Mouse (Mus musculus): ENCODE measurements around the gene Snta1. TPM values are rescaled to one million over a fixed set of nuclear protein-coding genes. Genes with fewer than 3 reads are reported as not detected.
"Not testable (repeated sequence)": the region's sequence is repeated elsewhere in the genome, so short reads cannot be mapped to it uniquely, and the experiment has no call there.

Snta1 gene
- polyA plus RNA-seq, 1 experiment from 2014 or later = 2.2 TPM

DNA sequence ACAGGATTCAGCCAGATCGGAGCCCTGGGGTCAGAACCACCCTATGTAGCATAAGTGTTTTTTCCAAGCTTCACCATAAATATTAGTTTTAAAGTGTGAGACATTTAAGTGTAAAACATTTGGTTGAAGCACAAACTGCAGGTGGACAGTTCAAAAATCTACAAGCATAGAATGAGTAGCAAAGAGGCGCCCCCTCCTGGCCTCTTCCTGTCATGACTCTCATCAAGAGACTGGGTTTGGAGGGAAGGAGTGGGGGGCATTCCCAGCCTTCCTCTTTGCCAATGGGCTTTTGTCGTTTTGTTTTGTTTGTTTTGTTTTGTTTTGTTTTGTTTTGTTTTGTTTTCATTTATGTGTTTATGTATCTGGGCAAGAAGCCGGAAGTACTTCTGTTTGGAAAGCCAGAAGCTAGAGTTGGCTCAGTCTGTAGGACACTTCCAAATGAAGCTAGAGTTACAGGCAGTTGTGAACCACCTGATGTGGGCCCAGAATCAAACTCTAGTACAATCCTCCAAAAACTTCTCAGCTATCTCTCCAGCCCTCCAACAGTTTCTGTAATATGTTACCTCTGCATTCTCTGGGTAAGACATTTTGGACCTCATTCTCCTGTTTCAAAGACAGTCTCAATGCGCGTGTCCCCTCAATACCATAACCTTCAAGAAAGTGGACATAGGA lies 33.8 kb downstream of the Snta1 start:
- DNase-seq (ENCODE audit: low spot score) (peak; percentile 80), ATAC-seq (ENCODE audit: insufficient number of reproducible peaks, low FRiP score, low TSS enrichment, low read depth) (no peak)
- Histone ChIP-seq H3K4me2 (ENCODE audit: low read depth, severe bottlenecking) (no peak overlapping the region), H3K4me3 (ENCODE audit: low read depth, low read length) (no peak overlapping the region), H3K9me3 (ENCODE audit: control insufficient read depth, low read length) (no peaks in the 10 kb centered on the region), H3K27me3 (ENCODE audit: control insufficient read depth, insufficient read depth, low read length) (no peaks in the 10 kb centered on the region), H3K27ac (replicated peaks; ENCODE audit: low read depth, low read length) (no peak overlapping the region), H3K4me1 (ENCODE audit: control insufficient read depth, insufficient read depth, low read length) (no peaks in the 10 kb centered on the region), H3K9ac (ENCODE audit: low read length) (no peak overlapping the region), H3K36me3 (ENCODE audit: control insufficient read depth, insufficient read depth, low read length) (no peaks in the 10 kb centered on the region)
- 61% methylated on average over 6 of the region's 6 CpGs for WGBS

DNA sequence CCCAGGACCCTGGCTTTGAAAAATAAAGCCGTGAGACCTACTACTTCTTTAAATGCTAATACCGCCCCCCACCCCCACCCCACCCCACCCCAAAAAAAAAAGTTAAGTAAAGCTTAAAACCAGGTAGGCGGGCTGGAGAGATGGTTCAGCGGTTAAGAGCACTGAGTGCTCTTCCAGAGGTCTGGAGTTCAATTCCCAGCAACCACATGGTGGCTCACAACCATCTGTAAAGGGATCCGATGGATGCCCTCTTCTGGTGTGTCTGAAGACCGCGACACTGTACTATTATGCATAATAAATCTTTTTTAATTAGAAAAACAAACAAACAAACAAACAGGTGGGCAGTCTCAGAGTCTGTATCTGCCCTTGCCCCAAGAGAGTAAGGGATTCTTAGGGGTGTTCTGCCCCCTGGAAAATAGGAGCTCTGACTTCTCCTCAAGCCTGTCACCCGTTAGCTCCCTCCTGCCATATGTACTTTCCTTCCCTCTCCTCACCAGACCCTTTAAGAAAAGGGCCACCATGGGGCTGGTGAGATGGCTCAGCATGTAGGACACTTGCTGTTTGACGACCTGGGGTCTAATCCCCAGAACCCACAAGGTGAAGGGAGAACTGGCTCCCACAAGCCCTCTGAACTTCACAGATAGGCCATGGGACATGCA lies 34.9 kb downstream of the Snta1 start, which contains the start of gene Cdk5rap1:
TSS of gene Cdk5rap1 (minus strand) at position 169 of the 659 bp plus-strand sequence.
- ATAC-seq (ENCODE audit: insufficient number of reproducible peaks, low FRiP score, low TSS enrichment, low read depth) = peak; percentile 32; the same call in 1 of the 2 replicates
- H3K27me3 ChIP-seq (ENCODE audit: control insufficient read depth, insufficient read depth, low read length) = no peaks in the 10 kb centered on the region
- H3K4me3 ChIP-seq (ENCODE audit: low read depth, low read length) = peak within 1 kb of the TSS; percentile 76
- WGBS = 14% methylated on average over 9 of the region's 9 CpGs
- no peaks in the 10 kb centered on the region for H3K9me3 ChIP-seq (ENCODE audit: control insufficient read depth, low read length)
- H3K9ac ChIP-seq (ENCODE audit: low read length) = peak within 1 kb of the TSS; percentile 92
- DNase-seq (ENCODE audit: low spot score) = no peak
- H3K27ac ChIP-seq (replicated peaks; ENCODE audit: low read depth, low read length) = peak within 1 kb of the TSS; percentile 86
- peak within 1 kb of the TSS; percentile 77 for H3K4me2 ChIP-seq (ENCODE audit: low read depth, severe bottlenecking)
- H3K36me3 ChIP-seq (ENCODE audit: control insufficient read depth, insufficient read depth, low read length) = 0 out of 2 replicates have a peak, but pooled peaks cover 2% of the 10 kb centered on the region
- H3K4me1 ChIP-seq (ENCODE audit: control insufficient read depth, insufficient read depth, low read length) = no peaks in the 10 kb centered on the region

DNA sequence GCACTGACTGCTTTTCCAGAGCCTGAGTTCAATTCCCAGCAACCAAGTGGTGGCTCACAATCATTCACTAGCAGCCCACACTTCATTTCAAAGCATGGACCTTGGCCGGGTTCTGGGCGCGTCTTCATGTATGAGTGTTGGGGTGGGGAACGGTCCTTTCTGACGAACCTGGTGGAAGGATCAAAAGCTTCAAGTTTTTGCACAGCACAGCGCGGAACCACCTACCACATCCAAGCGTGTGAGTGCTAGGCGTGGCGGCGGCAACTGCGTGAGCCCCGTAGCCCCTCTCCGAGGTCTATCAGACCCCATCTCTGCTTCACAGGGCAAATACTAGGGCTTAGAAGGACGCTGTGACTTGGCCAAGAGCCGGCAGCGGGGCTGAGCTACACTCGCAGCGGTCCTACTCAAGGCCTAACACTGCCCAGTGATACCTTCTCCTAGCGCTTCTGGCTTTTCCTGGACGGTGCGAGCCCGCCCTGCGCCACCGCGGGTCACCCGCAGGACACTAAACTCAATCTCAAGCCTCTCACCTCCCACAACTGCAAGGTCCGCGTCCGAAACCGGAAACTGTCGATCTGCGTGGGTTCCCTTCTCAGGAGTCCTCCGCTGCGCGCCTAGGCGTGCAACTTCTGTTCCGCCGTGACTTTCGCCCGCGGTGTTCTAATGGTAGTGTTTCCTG lies 35.6 kb downstream of the Snta1 start:
- Histone ChIP-seq H3K27ac (replicated peaks; ENCODE audit: low read depth, low read length) (peak overlapping the region; percentile 86), H3K9ac (ENCODE audit: low read length) (peak overlapping the region; percentile 92), H3K36me3 (ENCODE audit: control insufficient read depth, insufficient read depth, low read length) (0 out of 2 replicates have a peak, but pooled peaks cover 2% of the 10 kb centered on the region), H3K4me2 (ENCODE audit: low read depth, severe bottlenecking) (peak overlapping the region; percentile 77), H3K4me3 (ENCODE audit: low read depth, low read length) (peak overlapping the region; percentile 76), H3K27me3 (ENCODE audit: control insufficient read depth, insufficient read depth, low read length) (no peaks in the 10 kb centered on the region), H3K4me1 (ENCODE audit: control insufficient read depth, insufficient read depth, low read length) (no peaks in the 10 kb centered on the region), H3K9me3 (ENCODE audit: control insufficient read depth, low read length) (no peaks in the 10 kb centered on the region)
- DNase-seq (ENCODE audit: low spot score) = peak; percentile 94
- ATAC-seq (ENCODE audit: insufficient number of reproducible peaks, low FRiP score, low TSS enrichment, low read depth) = peak; percentile 87
- WGBS = 0% methylated on average over 42 of the region's 42 CpGs

DNA sequence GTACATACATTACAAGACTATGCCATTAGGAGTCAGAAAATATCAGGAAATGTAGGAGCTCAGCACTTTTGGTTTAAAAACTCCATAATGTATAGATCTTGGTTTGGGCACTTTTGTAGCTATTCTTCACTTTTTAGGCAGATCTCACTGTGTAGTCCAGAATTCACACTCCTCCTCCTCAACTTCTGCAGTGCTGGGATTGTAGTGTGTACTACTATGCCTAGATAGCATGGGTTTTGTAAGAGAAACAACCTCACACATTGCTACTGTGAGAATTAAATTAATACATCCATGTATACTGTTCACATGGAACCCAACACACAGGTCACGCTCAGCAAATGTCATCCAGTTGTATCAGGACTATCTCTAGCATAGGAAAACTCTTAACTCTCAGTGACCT lies 40.4 kb downstream of the Snta1 start:
- H3K4me2 ChIP-seq (ENCODE audit: low read depth, severe bottlenecking) = no peak overlapping the region
- no peak overlapping the region for H3K27ac ChIP-seq (replicated peaks; ENCODE audit: low read depth, low read length)
- no peaks in the 10 kb centered on the region for H3K27me3 ChIP-seq (ENCODE audit: control insufficient read depth, insufficient read depth, low read length)
- H3K9me3 ChIP-seq (ENCODE audit: control insufficient read depth, low read length) = no peaks in the 10 kb centered on the region
- no peaks in the 10 kb centered on the region for H3K4me1 ChIP-seq (ENCODE audit: control insufficient read depth, insufficient read depth, low read length)
- peaks cover 5% of the 10 kb centered on the region; the same call in 1 of the 2 replicates for H3K36me3 ChIP-seq (ENCODE audit: control insufficient read depth, insufficient read depth, low read length)
- ATAC-seq (ENCODE audit: insufficient number of reproducible peaks, low FRiP score, low TSS enrichment, low read depth) (no peak), DNase-seq (ENCODE audit: low spot score) (no peak)
- no peak overlapping the region for H3K9ac ChIP-seq (ENCODE audit: low read length)
- 97% methylated on average over 1 of the region's 1 CpGs for WGBS
- no peak overlapping the region for H3K4me3 ChIP-seq (ENCODE audit: low read depth, low read length)

DNA sequence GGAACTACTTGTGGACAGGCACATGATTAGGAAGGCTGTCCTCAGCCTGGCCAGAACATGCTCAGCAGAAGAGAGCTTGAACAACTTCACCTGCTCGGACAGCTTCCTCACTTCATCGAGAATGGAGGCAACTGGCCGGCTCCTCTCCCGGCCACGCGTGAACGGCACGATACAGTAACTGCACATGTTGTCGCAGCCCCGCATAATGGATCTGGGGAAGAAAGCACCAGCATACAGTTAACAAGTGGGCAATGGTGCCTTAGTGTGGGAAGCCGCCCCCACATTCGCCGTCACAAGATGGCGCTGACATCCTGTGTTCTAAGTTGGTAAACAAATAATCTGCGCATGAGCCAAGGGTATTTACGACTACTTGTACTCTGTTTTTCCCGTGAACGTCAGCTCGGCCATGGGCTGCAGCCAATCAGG lies 53.9 kb downstream of the Snta1 start:
- not testable (repeated sequence) for H3K27me3 ChIP-seq (ENCODE audit: control insufficient read depth, insufficient read depth, low read length); H3K36me3 ChIP-seq (ENCODE audit: control insufficient read depth, insufficient read depth, low read length); ATAC-seq (ENCODE audit: insufficient number of reproducible peaks, low FRiP score, low TSS enrichment, low read depth); H3K4me1 ChIP-seq (ENCODE audit: control insufficient read depth, insufficient read depth, low read length); H3K27ac ChIP-seq (replicated peaks; ENCODE audit: low read depth, low read length); H3K9me3 ChIP-seq (ENCODE audit: control insufficient read depth, low read length)
- Histone ChIP-seq H3K4me2 (ENCODE audit: low read depth, severe bottlenecking) (peak overlapping the region; percentile 26), H3K4me3 (ENCODE audit: low read depth, low read length) (peak overlapping the region; percentile 31), H3K9ac (ENCODE audit: low read length) (peak overlapping the region; percentile 34)
- 61% methylated on average over 14 of the region's 19 CpGs for WGBS
- peak; percentile 42 for DNase-seq (ENCODE audit: low spot score)

DNA sequence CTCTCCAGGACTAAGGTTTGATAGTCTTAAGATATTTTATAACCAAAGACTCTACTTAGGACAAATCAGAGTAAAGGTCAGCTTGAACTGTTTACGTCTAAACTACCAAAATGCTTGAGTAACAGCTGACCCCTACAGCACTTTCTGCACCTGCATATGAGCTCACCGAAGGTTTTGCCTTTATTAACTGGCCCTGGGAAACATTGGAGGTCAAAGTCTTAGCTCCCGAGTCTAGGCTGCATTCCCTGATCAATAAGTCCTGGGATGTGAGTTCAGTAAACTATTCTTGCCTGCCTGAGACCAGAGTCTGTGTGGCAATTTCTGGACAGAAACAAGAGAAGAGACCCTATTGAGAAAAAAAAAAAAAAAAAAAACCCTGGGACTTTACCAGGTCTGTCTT lies 59.7 kb downstream of the Snta1 start:
- Histone ChIP-seq H3K27ac (replicated peaks; ENCODE audit: low read depth, low read length) (no peak overlapping the region), H3K4me2 (ENCODE audit: low read depth, severe bottlenecking) (no peak overlapping the region), H3K36me3 (ENCODE audit: control insufficient read depth, insufficient read depth, low read length) (peaks cover 2% of the 10 kb centered on the region; the same call in 1 of the 2 replicates), H3K27me3 (ENCODE audit: control insufficient read depth, insufficient read depth, low read length) (no peaks in the 10 kb centered on the region), H3K9ac (ENCODE audit: low read length) (no peak overlapping the region), H3K9me3 (ENCODE audit: control insufficient read depth, low read length) (no peaks in the 10 kb centered on the region), H3K4me3 (ENCODE audit: low read depth, low read length) (no peak overlapping the region), H3K4me1 (ENCODE audit: control insufficient read depth, insufficient read depth, low read length) (no peaks in the 10 kb centered on the region)
- no peak for DNase-seq (ENCODE audit: low spot score)
- no peak for ATAC-seq (ENCODE audit: insufficient number of reproducible peaks, low FRiP score, low TSS enrichment, low read depth)
- 93% methylated on average over 3 of the region's 3 CpGs for WGBS

DNA sequence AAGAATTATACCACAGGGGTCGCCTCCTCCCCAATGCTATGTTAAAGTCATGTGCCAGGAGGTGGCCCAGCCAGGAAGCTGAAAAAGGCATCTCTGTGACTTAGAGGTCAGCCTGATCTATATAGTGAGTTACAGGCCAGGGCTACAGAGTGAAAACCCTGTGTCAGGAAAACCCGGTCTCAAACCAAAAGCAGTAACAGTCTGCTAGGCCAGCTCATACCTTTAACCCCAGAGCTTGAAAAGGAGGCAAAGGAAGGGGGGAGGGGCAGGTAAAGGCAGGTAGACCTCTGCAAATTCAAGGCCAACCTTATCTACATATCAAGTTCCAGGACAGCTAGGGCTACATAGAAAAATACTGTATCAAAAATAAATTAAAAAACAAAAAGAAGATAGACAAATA lies 68.5 kb downstream of the Snta1 start:
- no peaks in the 10 kb centered on the region for H3K27me3 ChIP-seq (ENCODE audit: control insufficient read depth, insufficient read depth, low read length)
- DNase-seq (ENCODE audit: low spot score) (no peak), ATAC-seq (ENCODE audit: insufficient number of reproducible peaks, low FRiP score, low TSS enrichment, low read depth) (no peak)
- no peak overlapping the region for H3K4me2 ChIP-seq (ENCODE audit: low read depth, severe bottlenecking)
- no peak overlapping the region for H3K27ac ChIP-seq (replicated peaks; ENCODE audit: low read depth, low read length)
- H3K4me1 ChIP-seq (ENCODE audit: control insufficient read depth, insufficient read depth, low read length) = no peaks in the 10 kb centered on the region
- H3K36me3 ChIP-seq (ENCODE audit: control insufficient read depth, insufficient read depth, low read length) = no peaks in the 10 kb centered on the region; the same call in 1 of the 2 replicates
- H3K4me3 ChIP-seq (ENCODE audit: low read depth, low read length) = no peak overlapping the region
- 70% methylated on average over 2 of the region's 2 CpGs for WGBS
- no peaks in the 10 kb centered on the region for H3K9me3 ChIP-seq (ENCODE audit: control insufficient read depth, low read length)
- no peak overlapping the region for H3K9ac ChIP-seq (ENCODE audit: low read length)

DNA sequence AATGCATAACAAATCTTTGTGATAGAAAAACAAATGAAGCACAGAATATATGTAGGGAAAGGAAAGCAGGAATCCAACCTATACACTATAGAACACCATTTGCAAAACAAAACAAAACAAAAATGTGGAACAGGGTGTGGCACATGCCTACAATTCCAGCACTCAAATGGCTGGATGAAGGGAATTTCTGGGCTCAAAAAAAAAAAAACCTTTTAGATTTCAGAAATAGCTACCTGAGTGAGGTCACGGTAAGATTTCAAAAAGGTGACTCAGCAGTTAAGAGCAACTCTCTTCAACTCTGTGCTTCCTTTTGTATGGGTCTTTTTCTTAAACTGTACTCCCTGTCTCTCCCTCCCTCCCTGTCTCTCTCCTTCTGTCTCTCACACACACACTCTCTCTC lies 69.7 kb downstream of the Snta1 start:
- DNase-seq (ENCODE audit: low spot score) (no peak), ATAC-seq (ENCODE audit: insufficient number of reproducible peaks, low FRiP score, low TSS enrichment, low read depth) (no peak)
- H3K4me1 ChIP-seq (ENCODE audit: control insufficient read depth, insufficient read depth, low read length) = no peaks in the 10 kb centered on the region
- H3K4me2 ChIP-seq (ENCODE audit: low read depth, severe bottlenecking) = no peak overlapping the region
- H3K9me3 ChIP-seq (ENCODE audit: control insufficient read depth, low read length) = no peaks in the 10 kb centered on the region
- H3K9ac ChIP-seq (ENCODE audit: low read length) = no peak overlapping the region
- H3K27ac ChIP-seq (replicated peaks; ENCODE audit: low read depth, low read length) = no peak overlapping the region
- WGBS = 93% methylated on average over 1 of the region's 1 CpGs
- H3K36me3 ChIP-seq (ENCODE audit: control insufficient read depth, insufficient read depth, low read length) = no peaks in the 10 kb centered on the region; the same call in 1 of the 2 replicates
- H3K27me3 ChIP-seq (ENCODE audit: control insufficient read depth, insufficient read depth, low read length) = no peaks in the 10 kb centered on the region
- no peak overlapping the region for H3K4me3 ChIP-seq (ENCODE audit: low read depth, low read length)

Data from limb, embryonic 11.5 days (tissue).